Mouse (Mus musculus): Measurements from ENCODE around the gene Ptgis. TPM values are rescaled to one million over a fixed set of nuclear protein-coding genes. Genes with fewer than 3 reads are reported as not detected.
A peak's percentile ranks its signal among the peaks of the same experiment; 100 is the strongest.

Gene Ptgis
- polyA plus RNA-seq, 1 experiment, result 3.2 TPM

- 89% methylated on average over 4 of the region's 4 CpGs for WGBS
- H3K27ac ChIP-seq (ENCODE audit: insufficient read depth, low read depth, low read length), result no peak overlapping the region
- TF ChIP-seq POLR2A (IDR thresholded peaks at IDR 0.05; ENCODE audit: low read depth, low read length) (no peak), CTCF (IDR thresholded peaks at IDR 0.05; ENCODE audit: extremely low read depth, insufficient read length, insufficient replicate concordance, low read depth, low read length) (no peak)
- H3K4me3 ChIP-seq (ENCODE audit: low read depth, low read length), result no peak overlapping the region
- peaks cover 22% of the 10 kb centered on the region for H3K27me3 ChIP-seq (ENCODE audit: control insufficient read depth, insufficient read depth, low read length)
- H3K4me1 ChIP-seq (ENCODE audit: control insufficient read depth, insufficient read depth, insufficient read length, low read length), result no peaks in the 10 kb centered on the region; the same call in 1 of the 2 replicates
- H3K36me3 ChIP-seq (ENCODE audit: control insufficient read depth, insufficient read depth, low read length), result no peaks in the 10 kb centered on the region
Observed at GRCm38 (mm10) chr2:167243831-167244563, 3.6 kb upstream of the Ptgis start.

GRCm38 (mm10) chr2:167239262-167239661 lies 1.1 kb downstream of the Ptgis start:
- H3K4me1 ChIP-seq (ENCODE audit: control insufficient read depth, insufficient read depth, insufficient read length, low read length), result no peaks in the 10 kb centered on the region; the same call in 1 of the 2 replicates
- H3K27ac ChIP-seq (ENCODE audit: insufficient read depth, low read depth, low read length), result peak overlapping the region; percentile 34; the same call in 1 of the 2 replicates
- TF ChIP-seq CTCF (IDR thresholded peaks at IDR 0.05; ENCODE audit: extremely low read depth, insufficient read length, insufficient replicate concordance, low read depth, low read length) (no peak), POLR2A (IDR thresholded peaks at IDR 0.05; ENCODE audit: low read depth, low read length) (no peak)
- no peak overlapping the region for H3K4me3 ChIP-seq (ENCODE audit: low read depth, low read length)
- H3K27me3 ChIP-seq (ENCODE audit: control insufficient read depth, insufficient read depth, low read length), result peaks cover 24% of the 10 kb centered on the region
- 32% methylated on average over 12 of the region's 12 CpGs for WGBS
- H3K36me3 ChIP-seq (ENCODE audit: control insufficient read depth, insufficient read depth, low read length), result no peaks in the 10 kb centered on the region

- no peaks in the 10 kb centered on the region; the same call in 1 of the 2 replicates for H3K4me1 ChIP-seq (ENCODE audit: control insufficient read depth, insufficient read depth, insufficient read length, low read length)
- WGBS, result 78% methylated on average over 9 of the region's 9 CpGs
- H3K27me3 ChIP-seq (ENCODE audit: control insufficient read depth, insufficient read depth, low read length), result peaks cover 24% of the 10 kb centered on the region
- no peak overlapping the region for H3K4me3 ChIP-seq (ENCODE audit: low read depth, low read length)
- no peaks in the 10 kb centered on the region for H3K36me3 ChIP-seq (ENCODE audit: control insufficient read depth, insufficient read depth, low read length)
- H3K27ac ChIP-seq (ENCODE audit: insufficient read depth, low read depth, low read length), result no peak overlapping the region
- no peak for TF ChIP-seq POLR2A (IDR thresholded peaks at IDR 0.05; ENCODE audit: low read depth, low read length)
- no peak for TF ChIP-seq CTCF (IDR thresholded peaks at IDR 0.05; ENCODE audit: extremely low read depth, insufficient read length, insufficient replicate concordance, low read depth, low read length)
Observed at GRCm38 (mm10) chr2:167237224-167237623, 3.2 kb downstream of the Ptgis start.

GRCm38 (mm10) chr2:167236174-167236573 lies 4.2 kb downstream of the Ptgis start:
- H3K36me3 ChIP-seq (ENCODE audit: control insufficient read depth, insufficient read depth, low read length), result no peaks in the 10 kb centered on the region
- H3K4me3 ChIP-seq (ENCODE audit: low read depth, low read length), result no peak overlapping the region
- WGBS, result 93% methylated on average over 4 of the region's 4 CpGs
- TF ChIP-seq POLR2A (IDR thresholded peaks at IDR 0.05; ENCODE audit: low read depth, low read length) (no peak), CTCF (IDR thresholded peaks at IDR 0.05; ENCODE audit: extremely low read depth, insufficient read length, insufficient replicate concordance, low read depth, low read length) (no peak)
- H3K27ac ChIP-seq (ENCODE audit: insufficient read depth, low read depth, low read length), result no peak overlapping the region
- no peaks in the 10 kb centered on the region; the same call in 1 of the 2 replicates for H3K4me1 ChIP-seq (ENCODE audit: control insufficient read depth, insufficient read depth, insufficient read length, low read length)
- peaks cover 22% of the 10 kb centered on the region for H3K27me3 ChIP-seq (ENCODE audit: control insufficient read depth, insufficient read depth, low read length)

- H3K27me3 ChIP-seq (ENCODE audit: control insufficient read depth, insufficient read depth, low read length), result peaks cover 17% of the 10 kb centered on the region
- WGBS, result 74% methylated on average over 17 of the region's 17 CpGs
- no peak for TF ChIP-seq POLR2A (IDR thresholded peaks at IDR 0.05; ENCODE audit: low read depth, low read length)
- TF ChIP-seq CTCF (IDR thresholded peaks at IDR 0.05; ENCODE audit: extremely low read depth, insufficient read length, insufficient replicate concordance, low read depth, low read length), result no peak
- H3K4me1 ChIP-seq (ENCODE audit: control insufficient read depth, insufficient read depth, insufficient read length, low read length), result no peaks in the 10 kb centered on the region; the same call in 1 of the 2 replicates
- no peak overlapping the region for H3K4me3 ChIP-seq (ENCODE audit: low read depth, low read length)
- H3K27ac ChIP-seq (ENCODE audit: insufficient read depth, low read depth, low read length), result no peak overlapping the region
- no peaks in the 10 kb centered on the region for H3K36me3 ChIP-seq (ENCODE audit: control insufficient read depth, insufficient read depth, low read length)
Observed at GRCm38 (mm10) chr2:167235338-167236018, 4.9 kb downstream of the Ptgis start.

GRCm38 (mm10) chr2:167233771-167234170 lies 6.6 kb downstream of the Ptgis start:
- Histone ChIP-seq H3K4me1 (ENCODE audit: control insufficient read depth, insufficient read depth, insufficient read length, low read length) (no peaks in the 10 kb centered on the region), H3K4me3 (ENCODE audit: low read depth, low read length) (no peak overlapping the region), H3K36me3 (ENCODE audit: control insufficient read depth, insufficient read depth, low read length) (no peaks in the 10 kb centered on the region), H3K27ac (ENCODE audit: insufficient read depth, low read depth, low read length) (no peak overlapping the region), H3K27me3 (ENCODE audit: control insufficient read depth, insufficient read depth, low read length) (no peaks in the 10 kb centered on the region; the same call in 1 of the 2 replicates)
- TF ChIP-seq CTCF (IDR thresholded peaks at IDR 0.05; ENCODE audit: extremely low read depth, insufficient read length, insufficient replicate concordance, low read depth, low read length) (no peak), POLR2A (IDR thresholded peaks at IDR 0.05; ENCODE audit: low read depth, low read length) (no peak)
- 68% methylated on average over 14 of the region's 14 CpGs for WGBS

GRCm38 (mm10) chr2:167233009-167233335 lies 7.4 kb downstream of the Ptgis start:
- H3K4me3 ChIP-seq (ENCODE audit: low read depth, low read length), result no peak overlapping the region
- H3K4me1 ChIP-seq (ENCODE audit: control insufficient read depth, insufficient read depth, insufficient read length, low read length), result no peaks in the 10 kb centered on the region
- no peak overlapping the region for H3K27ac ChIP-seq (ENCODE audit: insufficient read depth, low read depth, low read length)
- H3K27me3 ChIP-seq (ENCODE audit: control insufficient read depth, insufficient read depth, low read length), result no peaks in the 10 kb centered on the region
- H3K36me3 ChIP-seq (ENCODE audit: control insufficient read depth, insufficient read depth, low read length), result no peaks in the 10 kb centered on the region
- TF ChIP-seq POLR2A (IDR thresholded peaks at IDR 0.05; ENCODE audit: low read depth, low read length) (no peak), CTCF (IDR thresholded peaks at IDR 0.05; ENCODE audit: extremely low read depth, insufficient read length, insufficient replicate concordance, low read depth, low read length) (no peak)
- WGBS, result 72% methylated on average over 5 of the region's 5 CpGs
